Mouse (Mus musculus): ENCODE results near the gene Ift172. TPM values are rescaled to one million over a fixed set of nuclear protein-coding genes. Genes with fewer than 3 reads are reported as not detected.
A peak's percentile ranks its signal among the peaks of the same experiment; 100 is the strongest.

Gene Ift172
- polyA plus RNA-seq, 1 experiment: 454 TPM

- no peak overlapping the region for H3K27ac ChIP-seq (ENCODE audit: control insufficient read depth, insufficient read depth, low read depth, low read length)
- no peaks in the 10 kb centered on the region for H3K27me3 ChIP-seq (ENCODE audit: control insufficient read depth, insufficient read depth, low read length)
- peaks cover 6% of the 10 kb centered on the region for H3K36me3 ChIP-seq (ENCODE audit: control insufficient read depth, insufficient read depth, low read length)
- no peak overlapping the region for H3K4me3 ChIP-seq (ENCODE audit: control insufficient read depth, low read depth, low read length)
- TF ChIP-seq CTCF (IDR thresholded peaks at IDR 0.05; ENCODE audit: control insufficient read depth, insufficient read depth, insufficient replicate concordance, low read depth, low read length) (no peak), POLR2A (IDR thresholded peaks at IDR 0.05; ENCODE audit: control insufficient read depth, low read depth, low read length) (no peak)
- H3K4me1 ChIP-seq (ENCODE audit: control insufficient read depth, insufficient read depth, low read length): no peaks in the 10 kb centered on the region
These were observed 33.3 kb downstream of the Ift172 start for GRCm38 (mm10) chr5:31257616-31258015.

- Histone ChIP-seq H3K4me3 (ENCODE audit: control insufficient read depth, low read depth, low read length) (no peak overlapping the region), H3K27ac (ENCODE audit: control insufficient read depth, insufficient read depth, low read depth, low read length) (no peak overlapping the region), H3K4me1 (ENCODE audit: control insufficient read depth, insufficient read depth, low read length) (peaks cover 6% of the 10 kb centered on the region), H3K36me3 (ENCODE audit: control insufficient read depth, insufficient read depth, low read length) (peaks cover 5% of the 10 kb centered on the region), H3K27me3 (ENCODE audit: control insufficient read depth, insufficient read depth, low read length) (no peaks in the 10 kb centered on the region)
- TF ChIP-seq CTCF (IDR thresholded peaks at IDR 0.05; ENCODE audit: control insufficient read depth, insufficient read depth, insufficient replicate concordance, low read depth, low read length) (no peak), POLR2A (IDR thresholded peaks at IDR 0.05; ENCODE audit: control insufficient read depth, low read depth, low read length) (no peak)
These were observed 34.9 kb downstream of the Ift172 start for GRCm38 (mm10) chr5:31255971-31256370.

- Histone ChIP-seq H3K4me3 (ENCODE audit: control insufficient read depth, low read depth, low read length) (peak overlapping the region; percentile 39), H3K36me3 (ENCODE audit: control insufficient read depth, insufficient read depth, low read length) (peaks cover 5% of the 10 kb centered on the region), H3K4me1 (ENCODE audit: control insufficient read depth, insufficient read depth, low read length) (peaks cover 10% of the 10 kb centered on the region), H3K27ac (ENCODE audit: control insufficient read depth, insufficient read depth, low read depth, low read length) (no peak overlapping the region), H3K27me3 (ENCODE audit: control insufficient read depth, insufficient read depth, low read length) (no peaks in the 10 kb centered on the region)
- TF ChIP-seq POLR2A (IDR thresholded peaks at IDR 0.05; ENCODE audit: control insufficient read depth, low read depth, low read length): no peak
- no peak for TF ChIP-seq CTCF (IDR thresholded peaks at IDR 0.05; ENCODE audit: control insufficient read depth, insufficient read depth, insufficient replicate concordance, low read depth, low read length)
These were observed 35.5 kb downstream of the Ift172 start for GRCm38 (mm10) chr5:31255381-31255780.

GRCm38 (mm10) chr5:31254901-31255300 lies 36.0 kb downstream of the Ift172 start:
- H3K27me3 ChIP-seq (ENCODE audit: control insufficient read depth, insufficient read depth, low read length): no peaks in the 10 kb centered on the region
- TF ChIP-seq CTCF (IDR thresholded peaks at IDR 0.05; ENCODE audit: control insufficient read depth, insufficient read depth, insufficient replicate concordance, low read depth, low read length): no peak
- no peak for TF ChIP-seq POLR2A (IDR thresholded peaks at IDR 0.05; ENCODE audit: control insufficient read depth, low read depth, low read length)
- peak overlapping the region; percentile 92 for H3K4me3 ChIP-seq (ENCODE audit: control insufficient read depth, low read depth, low read length)
- H3K4me1 ChIP-seq (ENCODE audit: control insufficient read depth, insufficient read depth, low read length): peaks cover 11% of the 10 kb centered on the region
- H3K36me3 ChIP-seq (ENCODE audit: control insufficient read depth, insufficient read depth, low read length): peaks cover 7% of the 10 kb centered on the region
- peak overlapping the region; percentile 87 for H3K27ac ChIP-seq (ENCODE audit: control insufficient read depth, insufficient read depth, low read depth, low read length)

GRCm38 (mm10) chr5:31254452-31254851 lies 36.5 kb downstream of the Ift172 start:
- H3K36me3 ChIP-seq (ENCODE audit: control insufficient read depth, insufficient read depth, low read length): peaks cover 10% of the 10 kb centered on the region

GRCm38 (mm10) chr5:31253806-31254205 lies 37.1 kb downstream of the Ift172 start:
- no peak for TF ChIP-seq POLR2A (IDR thresholded peaks at IDR 0.05; ENCODE audit: control insufficient read depth, low read depth, low read length)
- TF ChIP-seq CTCF (IDR thresholded peaks at IDR 0.05; ENCODE audit: control insufficient read depth, insufficient read depth, insufficient replicate concordance, low read depth, low read length): no peak
- Histone ChIP-seq H3K4me1 (ENCODE audit: control insufficient read depth, insufficient read depth, low read length) (peaks cover 11% of the 10 kb centered on the region), H3K4me3 (ENCODE audit: control insufficient read depth, low read depth, low read length) (peak overlapping the region; percentile 92), H3K36me3 (ENCODE audit: control insufficient read depth, insufficient read depth, low read length) (peaks cover 11% of the 10 kb centered on the region), H3K27me3 (ENCODE audit: control insufficient read depth, insufficient read depth, low read length) (no peaks in the 10 kb centered on the region), H3K27ac (ENCODE audit: control insufficient read depth, insufficient read depth, low read depth, low read length) (peak overlapping the region; percentile 87)

More at GRCm38 (mm10) chr5:31254452-31254851, 36.5 kb downstream of the Ift172 start:
- no peak for TF ChIP-seq CTCF (IDR thresholded peaks at IDR 0.05; ENCODE audit: control insufficient read depth, insufficient read depth, insufficient replicate concordance, low read depth, low read length)
- TF ChIP-seq POLR2A (IDR thresholded peaks at IDR 0.05; ENCODE audit: control insufficient read depth, low read depth, low read length): no peak
- no peaks in the 10 kb centered on the region for H3K27me3 ChIP-seq (ENCODE audit: control insufficient read depth, insufficient read depth, low read length)
- peak overlapping the region; percentile 87 for H3K27ac ChIP-seq (ENCODE audit: control insufficient read depth, insufficient read depth, low read depth, low read length)
- H3K4me3 ChIP-seq (ENCODE audit: control insufficient read depth, low read depth, low read length): peak overlapping the region; percentile 92
- H3K4me1 ChIP-seq (ENCODE audit: control insufficient read depth, insufficient read depth, low read length): peaks cover 11% of the 10 kb centered on the region

GRCm38 (mm10) chr5:31252795-31253545 lies 37.9 kb downstream of the Ift172 start:
- TF ChIP-seq POLR2A (IDR thresholded peaks at IDR 0.05; ENCODE audit: control insufficient read depth, low read depth, low read length) (no peak), CTCF (IDR thresholded peaks at IDR 0.05; ENCODE audit: control insufficient read depth, insufficient read depth, insufficient replicate concordance, low read depth, low read length) (no peak)
- Histone ChIP-seq H3K36me3 (ENCODE audit: control insufficient read depth, insufficient read depth, low read length) (peaks cover 11% of the 10 kb centered on the region), H3K4me3 (ENCODE audit: control insufficient read depth, low read depth, low read length) (peak overlapping the region; percentile 92), H3K27ac (ENCODE audit: control insufficient read depth, insufficient read depth, low read depth, low read length) (no peak overlapping the region), H3K4me1 (ENCODE audit: control insufficient read depth, insufficient read depth, low read length) (peaks cover 11% of the 10 kb centered on the region), H3K27me3 (ENCODE audit: control insufficient read depth, insufficient read depth, low read length) (no peaks in the 10 kb centered on the region)
